Mouse (Mus musculus) ES-E14 (cell line): ENCODE measurements around the gene Abcf3. TPM values are rescaled to one million over a fixed set of nuclear protein-coding genes. Genes with fewer than 3 reads are reported as not detected.

Experiments used
- DNase-seq: peaks from one replicate; pipeline ENCODE4 v3.0.0-alpha.2; 2013; ENCODE audit warnings: low read depth, low spot score
- H3K27ac ChIP-seq: 2 replicates; pipeline ENCODE4 v1.5.1; 2012; ENCODE audit warnings: low read depth, mild to moderate bottlenecking, low read length, moderate library complexity, mixed read lengths; ENCODE audit not compliant: poor library complexity, insufficient read depth, severe bottlenecking
- H3K36me3 ChIP-seq: 2 replicates; pipeline ENCODE4 v1.6.1; 2012; ENCODE audit warnings: mild to moderate bottlenecking, low read length, moderate library complexity, mixed read lengths; ENCODE audit not compliant: control insufficient read depth, poor library complexity, insufficient read depth, severe bottlenecking
- H3K4me1 ChIP-seq, 2 experiments: fragments of 150-350 bp in 1 of 2; sonication (generic) in 1 of 2; 2 replicates each; pipeline ENCODE4 v1.6.1; 2012; ENCODE audit warnings: low read length in 2 of 2, mild to moderate bottlenecking in 1 of 2, mixed read lengths in 1 of 2; ENCODE audit not compliant: control insufficient read depth in 2 of 2, insufficient read depth in 2 of 2, poor library complexity in 1 of 2
- H3K4me3 ChIP-seq, 2 experiments: fragments of 150-350 bp in 1 of 2; sonication (generic) in 1 of 2; 2 replicates each; pipeline ENCODE4 v1.5.1; 2012; ENCODE audit warnings: low read length in 2 of 2, low read depth in 1 of 2, mild to moderate bottlenecking in 1 of 2, mixed read lengths in 1 of 2; ENCODE audit not compliant: insufficient read depth in 1 of 2, poor library complexity in 1 of 2, severe bottlenecking in 1 of 2
- H3K9ac ChIP-seq: 2 replicates; pipeline ENCODE4 v1.6.1; 2012; ENCODE audit warnings: low read depth, mild to moderate bottlenecking, low read length, mixed read lengths; ENCODE audit not compliant: poor library complexity, insufficient read depth, severe bottlenecking
- H3K9me3 ChIP-seq: fragments of 150-350 bp; sonication (generic); 2 replicates; pipeline ENCODE4 v1.6.1; 2012; ENCODE audit warnings: low read depth, mild to moderate bottlenecking, low read length; ENCODE audit not compliant: control insufficient read depth, insufficient read depth
- CHD2 ChIP-seq: IDR thresholded peaks from 2 replicates; pipeline ENCODE4 v1.6.1; 2014; ENCODE audit warnings: mild to moderate bottlenecking, low read depth, low read length, inconsistent platforms
- HCFC1 ChIP-seq: IDR thresholded peaks from 2 replicates; pipeline ENCODE4 v1.6.1; 2012; ENCODE audit warnings: low read length, inconsistent platforms, borderline replicate concordance; ENCODE audit not compliant: insufficient read depth
- MAFK ChIP-seq: IDR thresholded peaks from 2 replicates; pipeline ENCODE4 v1.6.1; 2014; ENCODE audit warnings: mild to moderate bottlenecking, low read depth, low read length, inconsistent platforms; ENCODE audit not compliant: insufficient read depth
- ZC3H11A ChIP-seq: IDR thresholded peaks from 2 replicates; pipeline ENCODE4 v1.6.1; 2012; ENCODE audit warnings: low read depth, mild to moderate bottlenecking, inconsistent platforms, low read length, borderline replicate concordance
- ZNF384 ChIP-seq: IDR thresholded peaks from 2 replicates; pipeline ENCODE4 v1.6.1; 2012; ENCODE audit warnings: low read depth, low read length, inconsistent platforms
- in situ Hi-C, 2 experiments: fragments of 600-800 bp; cut with MboI; formaldehyde crosslinking; loops; one replicate each; pipeline ENCODE4 v1.15.1; 2025; ENCODE audit warnings: low sequenced_read_pairs in 2 of 2, inconsistent platforms in 1 of 2; ENCODE audit not compliant: unreplicated experiment in 2 of 2
- total RNA-seq: library from RNA; depleted of rRNA; stranded (reverse); fragments of 300-350 nt; gene quantifications from 2 replicates; pipeline ENCODE4 v1.2.3, GENCODE M21; 2012

Gene Abcf3
- total RNA-seq, 1 experiment: 49.8 TPM

- DNase-seq: no peak
- peaks cover 6% of the 10 kb centered on the region for H3K36me3 ChIP-seq
- no peaks in the 10 kb centered on the region for H3K4me1 ChIP-seq
- no peak overlapping the region for H3K4me3 ChIP-seq
- in situ Hi-C loops: no loop called here
- H3K27ac ChIP-seq: no peak overlapping the region
- TF ChIP-seq HCFC1: no peak
- TF ChIP-seq ZC3H11A: no peak
- TF ChIP-seq CHD2: no peak
- no peak for TF ChIP-seq ZNF384
- no peak for TF ChIP-seq MAFK
- no peaks in the 10 kb centered on the region for H3K9me3 ChIP-seq
- H3K9ac ChIP-seq: no peak overlapping the region
Observed at GRCm38 (mm10) chr16:20565075-20565474, 16.7 kb downstream of the Abcf3 start.

DNA sequence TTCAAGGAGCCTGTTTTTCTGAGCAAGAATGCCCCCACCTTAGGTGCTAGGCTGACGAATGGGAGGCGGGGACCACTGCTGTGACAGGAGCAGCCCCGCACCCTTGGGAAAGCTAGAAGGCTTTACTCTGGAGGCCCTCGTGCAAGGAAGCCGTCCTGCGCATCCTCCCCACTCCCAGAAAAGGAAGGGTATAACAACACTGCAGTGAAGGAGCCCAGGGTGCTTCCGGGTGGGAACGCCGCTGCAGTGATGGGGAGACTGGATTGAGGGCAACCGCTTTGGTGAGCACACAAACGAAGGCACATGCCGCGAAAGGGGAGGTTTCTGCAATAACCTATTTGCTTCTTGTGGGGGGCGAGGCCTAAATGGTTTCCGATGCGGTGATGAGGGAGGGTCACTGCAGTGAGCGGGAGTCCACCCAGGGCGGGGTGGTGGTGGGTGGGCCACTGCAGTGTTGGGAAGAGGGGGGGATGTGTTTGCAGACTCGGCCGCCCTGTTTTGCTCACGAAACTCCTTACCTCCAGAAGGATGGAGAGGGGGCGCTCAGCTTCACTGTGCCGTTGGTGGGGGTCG, 41.1 kb downstream of the Abcf3 start, which contains the start of gene Vwa5b2:
Vwa5b2 (plus strand) TSS at position 106 of the 573 bp plus-strand sequence.
- no peak for DNase-seq
- no peak within 1 kb of the TSS for H3K27ac ChIP-seq

GRCm38 (mm10) chr16:20589939-20590679, 41.7 kb downstream of the Abcf3 start:
- Histone ChIP-seq H3K36me3 (no peaks in the 10 kb centered on the region), H3K9ac (0 out of 2 replicates have a peak overlapping the region, but pooled peaks have one; percentile 27), H3K27ac (no peak overlapping the region), H3K9me3 (no peaks in the 10 kb centered on the region), H3K4me3 (peak overlapping the region; percentile 52), H3K4me1 (peaks cover 0 to 7% of the 10 kb centered on the region in 2 experiments; a peak in 1 of 4 replicates)
- DNase-seq: no peak
- in situ Hi-C loops: no loop called here
- TF ChIP-seq CHD2 (no peak), HCFC1 (no peak), ZC3H11A (no peak), MAFK (no peak)

More for the DNA sequence above, 41.1 kb downstream of the Abcf3 start, which contains the start of gene Vwa5b2:
- TF ChIP-seq ZNF384 (no peak), HCFC1 (no peak), MAFK (no peak), CHD2 (no peak), ZC3H11A (no peak)
- no peaks in the 10 kb centered on the region for H3K36me3 ChIP-seq
- in situ Hi-C loops: no loop called here
- peak within 1 kb of the TSS; percentile 52 for H3K4me3 ChIP-seq
- no peaks in the 10 kb centered on the region for H3K9me3 ChIP-seq
- H3K4me1 ChIP-seq: peaks cover 0 to 7% of the 10 kb centered on the region in 2 experiments; a peak in 1 of 4 replicates
- H3K9ac ChIP-seq: 0 out of 2 replicates have a peak within 1 kb of the TSS, but pooled peaks have one; percentile 27

GRCm38 (mm10) chr16:20590680-20591038, 42.3 kb downstream of the Abcf3 start:
- no peaks in the 10 kb centered on the region for H3K9me3 ChIP-seq
- no peak for TF ChIP-seq MAFK
- no peak for TF ChIP-seq ZNF384
- TF ChIP-seq CHD2: no peak
- TF ChIP-seq ZC3H11A: no peak
- no peak for TF ChIP-seq HCFC1
- no peak for DNase-seq
- in situ Hi-C loops: no loop called here
- H3K9ac ChIP-seq: no peak overlapping the region
- H3K4me3 ChIP-seq: peak overlapping the region in 1 of 2 experiments; percentile 52; a peak in 1 of 4 replicates
- peaks cover 0 to 7% of the 10 kb centered on the region in 2 experiments; a peak in 1 of 4 replicates for H3K4me1 ChIP-seq
- no peak overlapping the region for H3K27ac ChIP-seq
- no peaks in the 10 kb centered on the region for H3K36me3 ChIP-seq
